ENCODE assay signal across 8 mouse cellular contexts in the genomic region with DNA sequence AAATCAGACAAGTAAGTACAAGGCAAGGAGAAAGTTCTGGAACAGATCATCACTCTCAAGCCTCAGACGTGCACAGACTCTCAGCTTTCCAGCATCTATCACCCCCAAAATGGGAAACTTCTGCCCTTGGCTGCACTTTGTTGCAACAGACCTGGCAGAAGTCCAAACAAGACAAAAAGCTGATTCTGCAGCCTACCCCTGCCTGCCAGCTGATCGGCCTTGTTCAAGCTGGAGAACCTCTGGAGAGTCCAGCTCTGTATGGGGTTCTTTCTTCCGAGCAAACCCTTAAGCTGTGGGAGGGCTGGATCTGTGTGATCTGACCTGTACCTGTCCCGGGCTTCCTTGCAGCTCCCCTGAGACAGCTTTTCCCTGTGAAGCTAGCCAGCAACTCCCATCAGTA.
DNase-seq lines count a peak whose midpoint lies in the region; ATAC-seq and TF ChIP-seq lines count a peak whose summit lies in the region.

No protein-coding gene starts in this region.

- H3K4me3 ChIP-seq in liver, embryonic 11.5 days (ENCODE audit: low read depth, low read length): no peak overlapping the region
- H3K4me3 ChIP-seq in embryonic facial prominence, embryonic 10.5 days: no peak overlapping the region
- H3K4me3 ChIP-seq in heart, postnatal 0 days (ENCODE audit: low read depth, low read length): no peak overlapping the region
- no peak overlapping the region for H3K4me3 ChIP-seq in liver, embryonic 12.5 days

- no peaks in the 10 kb centered on the region for H3K27me3 ChIP-seq in liver, embryonic 11.5 days (replicated peaks; ENCODE audit: control insufficient read depth, insufficient read depth, low read length)
- H3K27me3 ChIP-seq in embryonic facial prominence, embryonic 10.5 days (replicated peaks; ENCODE audit: low read depth, poor library complexity, severe bottlenecking): peaks cover 7% of the 10 kb centered on the region; the same call in 1 of the 2 replicates
- no peaks in the 10 kb centered on the region for H3K27me3 ChIP-seq in heart, postnatal 0 days (ENCODE audit: control insufficient read depth, insufficient read depth, low read length)
- H3K27me3 ChIP-seq in liver, embryonic 12.5 days (replicated peaks): no peaks in the 10 kb centered on the region

- H3K9me3 ChIP-seq in liver, embryonic 11.5 days (ENCODE audit: control insufficient read depth, low read length): no peaks in the 10 kb centered on the region
- no peaks in the 10 kb centered on the region for H3K9me3 ChIP-seq in embryonic facial prominence, embryonic 10.5 days
- H3K9me3 ChIP-seq in heart, postnatal 0 days (replicated peaks; ENCODE audit: control insufficient read depth, low read length): no peaks in the 10 kb centered on the region
- H3K9me3 ChIP-seq in liver, embryonic 12.5 days (replicated peaks): no peaks in the 10 kb centered on the region

- H3K4me1 ChIP-seq in liver, embryonic 11.5 days (replicated peaks; ENCODE audit: control insufficient read depth, insufficient read depth, low read length): peaks cover 18% of the 10 kb centered on the region
- H3K4me1 ChIP-seq in embryonic facial prominence, embryonic 10.5 days: peaks cover 47% of the 10 kb centered on the region
- peaks cover 4% of the 10 kb centered on the region; the same call in 1 of the 2 replicates for H3K4me1 ChIP-seq in heart, postnatal 0 days (ENCODE audit: control insufficient read depth, insufficient read depth)
- H3K4me1 ChIP-seq in liver, embryonic 12.5 days: peaks cover 55% of the 10 kb centered on the region

- no peak for TF ChIP-seq CTCF in heart, postnatal 0 days (IDR thresholded peaks at IDR 0.05; ENCODE audit: low read depth)

- 60% methylated on average over 4 of the region's 4 CpGs for WGBS in liver, embryonic 11.5 days
- 58% methylated on average over 4 of the region's 4 CpGs for WGBS in embryonic facial prominence, embryonic 10.5 days
- 25% methylated on average over 4 of the region's 4 CpGs for WGBS in heart, postnatal 0 days
- WGBS in liver, embryonic 12.5 days (ENCODE audit: insufficient replicate concordance): 63% methylated on average over 4 of the region's 4 CpGs

- no peaks in the 10 kb centered on the region for H3K36me3 ChIP-seq in liver, embryonic 11.5 days (ENCODE audit: control insufficient read depth, insufficient read depth, low read length)
- H3K36me3 ChIP-seq in embryonic facial prominence, embryonic 10.5 days (replicated peaks): no peaks in the 10 kb centered on the region
- no peaks in the 10 kb centered on the region for H3K36me3 ChIP-seq in heart, postnatal 0 days (replicated peaks; ENCODE audit: control insufficient read depth, insufficient read depth, low read length)
- no peaks in the 10 kb centered on the region for H3K36me3 ChIP-seq in liver, embryonic 12.5 days

- H3K4me2 ChIP-seq in liver, embryonic 11.5 days: no peak overlapping the region
- no peak overlapping the region for H3K4me2 ChIP-seq in heart, postnatal 0 days (ENCODE audit: low read depth, low read length)
- no peak overlapping the region for H3K4me2 ChIP-seq in liver, embryonic 12.5 days

- ATAC-seq in liver, embryonic 11.5 days (replicated peaks; ENCODE audit: low FRiP score): no peak
- ATAC-seq in heart, postnatal 0 days (ENCODE audit: insufficient read depth, low read depth): no peak
- no peak for ATAC-seq in liver, embryonic 12.5 days

- H3K27ac ChIP-seq in liver, embryonic 11.5 days (ENCODE audit: low read depth, low read length): no peak overlapping the region; the same call in 1 of the 2 replicates
- H3K27ac ChIP-seq in embryonic facial prominence, embryonic 10.5 days (replicated peaks): peak overlapping the region; percentile 67
- H3K27ac ChIP-seq in heart, postnatal 0 days (ENCODE audit: low read depth): peak overlapping the region; percentile 26; the same call in 1 of the 2 replicates
- peak overlapping the region; percentile 50; the same call in 1 of the 2 replicates for H3K27ac ChIP-seq in liver, embryonic 12.5 days

- no peak overlapping the region for H3K9ac ChIP-seq in liver, embryonic 11.5 days (ENCODE audit: low read depth, low read length)
- no peak overlapping the region; the same call in 1 of the 2 replicates for H3K9ac ChIP-seq in heart, postnatal 0 days (replicated peaks; ENCODE audit: low read depth, low read length)
- H3K9ac ChIP-seq in liver, embryonic 12.5 days: no peak overlapping the region

- TF ChIP-seq EP300 in heart, postnatal 0 days (IDR thresholded peaks at IDR 0.05; ENCODE audit: low read depth): no peak

- DNase-seq in liver (peak; percentile 48), adipocyte (ENCODE audit: low spot score) (peak; percentile 96)
- no peak for DNase-seq in liver, embryonic 11.5 days (ENCODE audit: low spot score)
- no peak for DNase-seq in embryonic facial prominence, embryonic 10.5 days (ENCODE audit: low spot score)
- DNase-seq in heart, postnatal 0 days (ENCODE audit: low spot score): peak; percentile 49
- DNase-seq in testis, postnatal 14 days (ENCODE audit: low spot score): peak; percentile 72
- no peak for DNase-seq in cerebellum, adult 8-10 months

Comparison
In these comparisons a context has a peak if more than half of its experiments do, and no peak if none do; other contexts are left out.
1. DNase-seq: peak in liver (single experiment), adipocyte (single experiment), heart, postnatal 0 days (single experiment) and testis, postnatal 14 days (single experiment); none in liver, embryonic 11.5 days (single experiment), embryonic facial prominence, embryonic 10.5 days (single experiment) and cerebellum, adult 8-10 months (single experiment).